ENCODE assay signal across 8 mouse cellular contexts in genomic region chr17:31855597-31856518, GRCm38 (mm10). TPM values are rescaled to one million over a fixed set of nuclear protein-coding genes. Genes with fewer than 3 reads are reported as not detected.
A peak's percentile ranks its signal among the peaks of the same experiment; 100 is the strongest.
DNase-seq lines count a peak whose midpoint lies in the region; ATAC-seq lines count a peak whose summit lies in the region.

Gene Sik1, minus strand, starts transcription at chr17:31855804.

- H3K27me3 ChIP-seq in heart, embryonic 13.5 days (replicated peaks): no peaks in the 10 kb centered on the region
- peaks cover 7% of the 10 kb centered on the region for H3K27me3 ChIP-seq in liver, embryonic 13.5 days
- no peaks in the 10 kb centered on the region for H3K27me3 ChIP-seq in stomach, embryonic 16.5 days (ENCODE audit: control insufficient read depth, insufficient read depth, low read length)

- peak within 1 kb of the TSS; percentile 98 for H3K9ac ChIP-seq in heart, embryonic 13.5 days
- H3K9ac ChIP-seq in liver, embryonic 13.5 days: peak within 1 kb of the TSS; percentile 87
- peak within 1 kb of the TSS; percentile 96 for H3K9ac ChIP-seq in stomach, embryonic 16.5 days (ENCODE audit: low read length)

- peak; percentile 89 for ATAC-seq in erythroid progenitor cell, adult 5-6 weeks (replicated peaks; ENCODE audit: low FRiP score, poor library complexity, severe bottlenecking)
- ATAC-seq in heart, embryonic 13.5 days (ENCODE audit: extremely low read depth, insufficient number of reproducible peaks, low FRiP score, low TSS enrichment): peak; percentile 89
- ATAC-seq in liver, embryonic 13.5 days (ENCODE audit: low read depth): peak; percentile 89
- ATAC-seq in stomach, embryonic 16.5 days (ENCODE audit: insufficient read depth, low FRiP score): peak; percentile 93

- under 1% methylated on average over 85 of the region's 92 CpGs for WGBS in heart, embryonic 13.5 days
- WGBS in liver, embryonic 13.5 days (ENCODE audit: insufficient replicate concordance): 1% methylated on average over 76 of the region's 92 CpGs
- under 1% methylated on average over 57 of the region's 92 CpGs for WGBS in stomach, embryonic 16.5 days

- peak; percentile 98 for DNase-seq in CD4-positive helper T cell, adult 2 months (ENCODE audit: low read depth, low spot score)
- DNase-seq in brain, embryonic 18.5 days (ENCODE audit: low read depth, low spot score): peak; percentile 94
- peak; percentile 100 for DNase-seq in kidney, postnatal 10 days
- DNase-seq in liver, embryonic 13.5 days: peak; percentile 90
- DNase-seq in neural tube, embryonic 10.5 days (ENCODE audit: extremely low spot score, low spot score): peak; percentile 98

- H3K4me1 ChIP-seq in heart, embryonic 13.5 days: peaks cover 61% of the 10 kb centered on the region
- H3K4me1 ChIP-seq in liver, embryonic 13.5 days (replicated peaks): peaks cover 58% of the 10 kb centered on the region
- peaks cover 32% of the 10 kb centered on the region for H3K4me1 ChIP-seq in stomach, embryonic 16.5 days (ENCODE audit: control insufficient read depth, insufficient read depth, low read length)

- H3K27ac ChIP-seq in heart, embryonic 13.5 days (replicated peaks): peak within 1 kb of the TSS; percentile 100
- H3K27ac ChIP-seq in liver, embryonic 13.5 days: peak within 1 kb of the TSS; percentile 74
- H3K27ac ChIP-seq in stomach, embryonic 16.5 days (ENCODE audit: low read length): peak within 1 kb of the TSS; percentile 95

- no peaks in the 10 kb centered on the region for H3K9me3 ChIP-seq in heart, embryonic 13.5 days
- H3K9me3 ChIP-seq in liver, embryonic 13.5 days (replicated peaks): no peaks in the 10 kb centered on the region
- no peaks in the 10 kb centered on the region for H3K9me3 ChIP-seq in stomach, embryonic 16.5 days (replicated peaks; ENCODE audit: control insufficient read depth, low read length)

- peaks cover 17% of the 10 kb centered on the region for H3K36me3 ChIP-seq in heart, embryonic 13.5 days
- H3K36me3 ChIP-seq in liver, embryonic 13.5 days: peaks cover 7% of the 10 kb centered on the region
- peaks cover 3% of the 10 kb centered on the region; the same call in 1 of the 2 replicates for H3K36me3 ChIP-seq in stomach, embryonic 16.5 days (ENCODE audit: control insufficient read depth, insufficient read depth, low read length)

- H3K4me3 ChIP-seq in heart, embryonic 13.5 days: peak within 1 kb of the TSS; percentile 94
- peak within 1 kb of the TSS; percentile 77 for H3K4me3 ChIP-seq in liver, embryonic 13.5 days (replicated peaks)
- H3K4me3 ChIP-seq in stomach, embryonic 16.5 days (replicated peaks; ENCODE audit: low read length): peak within 1 kb of the TSS; percentile 90

- H3K4me2 ChIP-seq in heart, embryonic 13.5 days: peak within 1 kb of the TSS; percentile 86
- peak within 1 kb of the TSS; percentile 98 for H3K4me2 ChIP-seq in liver, embryonic 13.5 days
- peak within 1 kb of the TSS; percentile 85 for H3K4me2 ChIP-seq in stomach, embryonic 16.5 days (ENCODE audit: low read depth, low read length)

RNA-seq across cellular contexts. Expression of gene Sik1, which starts in this region (rescaled TPM):
- 7.6 and 9.2 TPM in 2 replicates for total RNA-seq in erythroid progenitor cell, adult 5-6 weeks (2015; ENCODE audit: low replicate concordance)
- 2.2 and 5.9 TPM in 2 replicates for total RNA-seq in erythroid progenitor cell, adult 5-6 weeks (2017; ENCODE audit: low replicate concordance)
- 17.2 and 17.6 TPM in 2 replicates for polyA plus RNA-seq in heart, embryonic 13.5 days (2015; fragmentation: Nextera tagmentation; extraction: Ambion mirVana)
- polyA plus RNA-seq in liver, embryonic 13.5 days (2015; fragmentation: Nextera tagmentation; extraction: Ambion mirVana): 3.6 and 3.9 TPM in 2 replicates
- 18.4 and 20.2 TPM in 2 replicates for polyA plus RNA-seq in stomach, embryonic 16.5 days (2015; fragmentation: Nextera tagmentation; extraction: Ambion mirVana)

Comparison
In these comparisons a context has a peak if more than half of its experiments do, and no peak if none do; other contexts are left out.
1. Peak in every context shown above with its lines: DNase-seq, ATAC-seq, H3K4me3 ChIP-seq and H3K27ac ChIP-seq.